Mouse (Mus musculus) spleen, adult 2 months (tissue): ENCODE data around the gene Car4. TPM values are rescaled to one million over a fixed set of nuclear protein-coding genes. Genes with fewer than 3 reads are reported as not detected.

Experiments used
- DNase-seq, 2 experiments: peaks; one replicate each; pipeline versions ENCODE4 v3.0.0 to v3.0.0-alpha.2; 2012 to 2021; ENCODE audit warnings: low spot score in 2 of 2, low read depth in 1 of 2
- H3K27ac ChIP-seq: fragments of 200-500 bp; 2 replicates; pipeline ENCODE4 v1.5.1; 2012; ENCODE audit warnings: low read length, inconsistent platforms; ENCODE audit not compliant: insufficient read depth
- H3K27me3 ChIP-seq: fragments of 200-500 bp; 2 replicates; pipeline ENCODE4 v1.6.1; 2012; ENCODE audit warnings: mild to moderate bottlenecking, moderate library complexity, low read length, inconsistent platforms; ENCODE audit not compliant: control insufficient read depth, insufficient read depth
- H3K36me3 ChIP-seq: fragments of 200-500 bp; 2 replicates; pipeline ENCODE4 v1.6.1; 2012; ENCODE audit warnings: mild to moderate bottlenecking, low read length, inconsistent platforms; ENCODE audit not compliant: control insufficient read depth, insufficient read depth
- H3K4me1 ChIP-seq: fragments of 200-500 bp; 2 replicates; pipeline ENCODE4 v1.6.1; 2011; ENCODE audit warnings: inconsistent platforms; ENCODE audit not compliant: control insufficient read depth, insufficient read depth, insufficient read length
- H3K4me3 ChIP-seq: fragments of 200-500 bp; 2 replicates; pipeline ENCODE4 v1.5.1; 2011; ENCODE audit warnings: mild to moderate bottlenecking, inconsistent platforms; ENCODE audit not compliant: insufficient read depth, insufficient read length; ENCODE audit errors: extremely low read depth
- CTCF ChIP-seq: fragments of 200-500 bp; IDR thresholded peaks from 2 replicates; pipeline ENCODE4 v1.5.1; 2011; ENCODE audit warnings: mild to moderate bottlenecking, inconsistent platforms; ENCODE audit not compliant: insufficient read depth, insufficient read length, insufficient replicate concordance; ENCODE audit errors: extremely low read depth
- POLR2A ChIP-seq: fragments of 200-500 bp; IDR thresholded peaks from 2 replicates; pipeline ENCODE4 v1.6.1; 2011; ENCODE audit warnings: low read depth, low read length, inconsistent platforms
- WGBS: fragments of 180-500 bp; shearing (Covaris S2); methylation state at CpG from one replicate; pipeline ENCODE4 v1.1.7; 2018; 5-methylcytosine and 5-hydroxymethylcytosine counted together
- polyA plus RNA-seq: library from polyadenylated mRNA; depleted of rRNA; stranded (reverse); fragments of >200 nt; gene quantifications from 2 replicates; pipeline ENCODE4 v1.2.3, GENCODE M21; 2012

Gene Car4
- polyA plus RNA-seq, 1 experiment = 0.06 TPM

- peaks cover 7% of the 10 kb centered on the region for H3K27me3 ChIP-seq
- TF ChIP-seq CTCF = no peak
- TF ChIP-seq POLR2A = no peak
- DNase-seq = no peak
- no peak overlapping the region for H3K4me3 ChIP-seq
- 88% methylated on average over 4 of the region's 4 CpGs for WGBS
- no peak overlapping the region for H3K27ac ChIP-seq
- H3K36me3 ChIP-seq = no peaks in the 10 kb centered on the region
- H3K4me1 ChIP-seq = no peaks in the 10 kb centered on the region
Observed at GRCm38 (mm10) chr11:84962536-84962935, 5.0 kb downstream of the Car4 start.

- WGBS = 80% methylated on average over 3 of the region's 3 CpGs
Observed at GRCm38 (mm10) chr11:84963556-84963955, 6.0 kb downstream of the Car4 start.

GRCm38 (mm10) chr11:84966696-84967095, 9.1 kb downstream of the Car4 start:
- Histone ChIP-seq H3K27me3 (no peaks in the 10 kb centered on the region), H3K36me3 (no peaks in the 10 kb centered on the region), H3K27ac (no peak overlapping the region), H3K4me1 (no peaks in the 10 kb centered on the region), H3K4me3 (no peak overlapping the region)
- DNase-seq = no peak
- 85% methylated on average over 4 of the region's 4 CpGs for WGBS
- TF ChIP-seq POLR2A (no peak), CTCF (no peak)

More at GRCm38 (mm10) chr11:84963556-84963955, 6.0 kb downstream of the Car4 start:
- no peak for DNase-seq
- H3K4me3 ChIP-seq = no peak overlapping the region
- no peak overlapping the region for H3K27ac ChIP-seq
- no peak for TF ChIP-seq POLR2A
- no peaks in the 10 kb centered on the region for H3K4me1 ChIP-seq
- H3K36me3 ChIP-seq = no peaks in the 10 kb centered on the region
- no peaks in the 10 kb centered on the region for H3K27me3 ChIP-seq

DNA sequence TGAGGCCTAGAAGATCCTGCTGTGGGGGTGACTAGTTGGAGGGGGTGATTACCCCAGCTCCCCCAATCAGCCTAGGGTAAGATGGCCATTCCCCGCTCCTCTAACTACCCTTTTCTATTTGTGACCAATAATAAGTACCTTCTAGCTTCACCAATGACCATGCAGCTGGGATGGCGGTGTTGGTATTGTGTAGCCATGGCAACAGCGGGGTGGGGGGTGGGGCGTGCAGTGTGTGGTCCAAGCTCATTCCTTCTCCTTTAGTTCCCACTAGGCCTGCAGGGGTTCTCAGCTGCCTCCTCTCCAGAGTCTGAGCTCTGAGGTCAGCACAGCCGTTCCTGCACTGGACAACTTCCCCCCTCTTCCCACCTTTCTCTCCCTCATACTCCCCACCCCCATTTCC, 9.5 kb downstream of the Car4 start:
- 59% methylated on average over 5 of the region's 5 CpGs for WGBS
- Histone ChIP-seq H3K27me3 (no peaks in the 10 kb centered on the region), H3K4me3 (no peak overlapping the region), H3K27ac (no peak overlapping the region), H3K36me3 (no peaks in the 10 kb centered on the region), H3K4me1 (no peaks in the 10 kb centered on the region)
- TF ChIP-seq POLR2A (no peak), CTCF (no peak)
- no peak for DNase-seq

GRCm38 (mm10) chr11:84968309-84968708, 10.7 kb downstream of the Car4 start:
- Histone ChIP-seq H3K4me3 (no peak overlapping the region), H3K27me3 (no peaks in the 10 kb centered on the region), H3K36me3 (no peaks in the 10 kb centered on the region), H3K4me1 (no peaks in the 10 kb centered on the region), H3K27ac (no peak overlapping the region)
- no peak for DNase-seq
- WGBS = 70% methylated on average over 4 of the region's 4 CpGs
- TF ChIP-seq POLR2A (no peak), CTCF (no peak)

DNA sequence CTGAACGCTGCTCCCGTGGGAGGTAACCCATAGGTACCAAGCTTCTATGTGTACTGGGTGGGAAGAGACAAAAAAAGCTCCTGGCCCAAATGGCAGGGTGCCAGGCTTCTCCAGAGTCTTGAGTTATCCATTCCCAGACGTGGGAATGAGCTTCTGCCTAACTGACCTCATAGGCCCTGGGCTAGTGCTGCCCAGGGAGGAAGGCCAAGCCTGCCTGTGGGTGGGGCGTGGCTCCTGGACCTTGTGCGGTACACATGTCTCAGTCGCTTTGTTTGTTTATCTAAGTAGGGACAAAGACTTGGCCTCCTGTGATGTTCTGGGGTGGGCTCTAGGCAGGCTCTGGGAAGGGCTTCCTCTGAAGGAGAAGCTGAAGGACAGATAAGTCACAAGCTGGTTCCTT, 11.2 kb downstream of the Car4 start:
- H3K27me3 ChIP-seq = no peaks in the 10 kb centered on the region
- H3K4me3 ChIP-seq = no peak overlapping the region
- H3K36me3 ChIP-seq = no peaks in the 10 kb centered on the region
- no peaks in the 10 kb centered on the region for H3K4me1 ChIP-seq
- TF ChIP-seq CTCF (no peak), POLR2A (no peak)
- no peak for DNase-seq
- H3K27ac ChIP-seq = no peak overlapping the region
- 80% methylated on average over 6 of the region's 6 CpGs for whole genome bisulfite sequencing

DNA sequence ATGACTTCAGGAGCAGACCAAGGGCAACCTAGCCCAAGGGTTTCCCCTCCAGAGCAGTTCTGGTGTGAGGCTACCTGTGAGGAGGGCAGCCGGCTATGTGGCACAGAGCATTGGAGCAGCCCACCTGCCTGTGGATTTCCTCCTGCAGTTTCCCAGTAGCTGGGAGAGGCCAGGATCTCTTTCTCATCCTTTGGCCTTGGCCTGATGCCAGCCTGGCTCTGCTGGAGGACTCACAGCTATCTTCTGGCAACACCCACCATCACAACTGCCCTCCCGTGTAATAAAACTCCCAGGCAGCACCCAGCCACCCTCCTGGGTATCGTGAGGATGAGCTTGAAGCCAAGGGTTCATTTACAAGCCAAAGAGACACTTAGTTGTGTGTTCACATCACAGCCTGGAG, 14.5 kb downstream of the Car4 start:
- WGBS = 52% methylated on average over 3 of the region's 3 CpGs
- Histone ChIP-seq H3K27me3 (no peaks in the 10 kb centered on the region), H3K27ac (no peak overlapping the region), H3K36me3 (no peaks in the 10 kb centered on the region), H3K4me1 (no peaks in the 10 kb centered on the region), H3K4me3 (no peak overlapping the region)
- TF ChIP-seq POLR2A (no peak), CTCF (no peak)
- DNase-seq = no peak
